Mouse (Mus musculus): ENCODE data around the gene Hoxd12.

- TF ChIP-seq POLR2A (IDR thresholded peaks at IDR 0.05; ENCODE audit: low read depth, low read length) (no peak), CTCF (IDR thresholded peaks at IDR 0.05; ENCODE audit: borderline replicate concordance, insufficient read depth, low read length) (no peak)
These were observed 13.1 kb downstream of the Hoxd12 start for GRCm38 (mm10) chr2:74687698-74688555.
